Mouse (Mus musculus): ENCODE measurements around the gene Olfr670.

GRCm38 (mm10) chr7:104933940-104934339 lies 28.5 kb downstream of the Olfr670 start, which contains the start of gene Olfr669:
- TF ChIP-seq CTCF (IDR thresholded peaks at IDR 0.05; ENCODE audit: low read depth) (no peak), EP300 (IDR thresholded peaks at IDR 0.05; ENCODE audit: low read depth) (no peak)
